Mouse (Mus musculus): ENCODE data around the gene Aprt. TPM values are rescaled to one million over a fixed set of nuclear protein-coding genes. Genes with fewer than 3 reads are reported as not detected.

Gene Aprt
- polyA plus RNA-seq, 1 experiment: 338 TPM

DNA sequence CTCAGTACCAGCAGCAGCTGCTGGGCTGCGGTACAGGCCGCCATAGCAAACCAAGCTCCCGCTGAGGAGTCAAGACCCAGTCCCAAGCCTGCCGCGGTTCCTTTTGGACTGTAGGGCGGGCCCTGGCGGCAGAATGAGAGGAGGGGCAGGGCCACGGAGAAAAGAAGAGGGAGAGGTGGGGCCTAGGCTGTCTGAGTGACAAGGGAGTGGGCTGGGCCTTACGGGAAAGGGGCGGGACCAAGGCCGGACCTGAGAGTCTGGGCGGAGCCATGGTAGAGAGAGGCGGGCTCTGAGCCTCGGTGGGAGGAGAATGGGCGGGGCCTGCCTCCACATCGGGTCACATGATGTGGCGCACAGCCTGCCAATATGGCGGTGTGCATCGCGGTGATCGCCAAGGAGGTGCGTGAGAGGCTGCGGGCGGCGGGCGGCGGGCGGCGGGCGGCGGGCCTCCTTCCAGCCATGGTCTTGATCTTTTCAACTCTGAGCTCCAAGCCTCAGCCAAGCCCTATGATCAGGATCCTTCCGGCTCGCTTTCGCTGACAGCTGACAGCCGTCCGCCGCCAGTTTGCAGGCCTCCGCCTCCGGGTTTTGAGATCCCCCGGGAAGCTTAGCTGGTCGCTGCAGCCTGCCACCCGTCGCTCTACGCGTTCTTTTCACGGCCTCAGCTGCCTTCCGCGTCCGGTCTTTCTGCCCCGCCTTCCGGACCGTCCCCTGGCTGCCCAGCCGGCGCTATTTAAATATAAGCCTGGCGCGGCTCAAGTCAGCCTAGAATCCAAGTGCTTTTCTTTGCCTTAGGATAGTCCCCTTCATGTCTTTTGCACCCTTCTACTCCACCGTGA is 34.8 kb upstream of the Aprt start, which contains the start of the genes Galns and Trappc2l:
Gene Galns, minus strand, starts transcription at position 169 of the 839 bp plus-strand sequence.
Gene Trappc2l, plus strand, starts transcription at position 346 of the 839 bp plus-strand sequence.
- TF ChIP-seq FLI1 (IDR thresholded peaks at IDR 0.05; ENCODE audit: low read length) (no peak), GATA1 (IDR thresholded peaks at IDR 0.05; ENCODE audit: borderline replicate concordance, low read length) (no peak)

GRCm38 (mm10) chr8:122610612-122611277 is 34.0 kb upstream of the Aprt start:
- TF ChIP-seq GATA1 (IDR thresholded peaks at IDR 0.05; ENCODE audit: borderline replicate concordance, low read length) (no peak), FLI1 (IDR thresholded peaks at IDR 0.05; ENCODE audit: low read length) (no peak)
- Histone ChIP-seq H3K36me3 (replicated peaks; ENCODE audit: low read length) (peaks cover 30% of the 10 kb centered on the region), H3K9me3 (no peaks in the 10 kb centered on the region), H3K4me3 (replicated peaks) (peak overlapping the region; percentile 98), H3K27me3 (replicated peaks) (no peaks in the 10 kb centered on the region), H3K4me1 (peaks cover 44% of the 10 kb centered on the region)

More for the DNA sequence above, 34.8 kb upstream of the Aprt start, which contains the start of the genes Galns and Trappc2l:
- Histone ChIP-seq H3K4me1 (peaks cover 45% of the 10 kb centered on the region), H3K9me3 (no peaks in the 10 kb centered on the region), H3K27me3 (replicated peaks) (no peaks in the 10 kb centered on the region), H3K4me3 (replicated peaks) (peak within 1 kb of the TSS; percentile 98), H3K36me3 (replicated peaks; ENCODE audit: low read length) (peaks cover 37% of the 10 kb centered on the region)

GRCm38 (mm10) chr8:122610209-122610608 is 33.5 kb upstream of the Aprt start:
- Histone ChIP-seq H3K36me3 (replicated peaks; ENCODE audit: low read length) (peaks cover 24% of the 10 kb centered on the region), H3K9me3 (no peaks in the 10 kb centered on the region), H3K27me3 (replicated peaks) (no peaks in the 10 kb centered on the region), H3K4me3 (replicated peaks) (peak overlapping the region; percentile 98), H3K4me1 (peaks cover 48% of the 10 kb centered on the region)
- TF ChIP-seq GATA1 (IDR thresholded peaks at IDR 0.05; ENCODE audit: borderline replicate concordance, low read length) (no peak), FLI1 (IDR thresholded peaks at IDR 0.05; ENCODE audit: low read length) (no peak)

GRCm38 (mm10) chr8:122606810-122607209 is 30.1 kb upstream of the Aprt start:
- Histone ChIP-seq H3K27me3 (replicated peaks) (peaks cover 4% of the 10 kb centered on the region), H3K4me3 (replicated peaks) (no peak overlapping the region), H3K4me1 (peaks cover 45% of the 10 kb centered on the region), H3K9me3 (no peaks in the 10 kb centered on the region), H3K36me3 (replicated peaks; ENCODE audit: low read length) (peaks cover 18% of the 10 kb centered on the region)
- TF ChIP-seq GATA1 (IDR thresholded peaks at IDR 0.05; ENCODE audit: borderline replicate concordance, low read length) (no peak), FLI1 (IDR thresholded peaks at IDR 0.05; ENCODE audit: low read length) (no peak)

DNA sequence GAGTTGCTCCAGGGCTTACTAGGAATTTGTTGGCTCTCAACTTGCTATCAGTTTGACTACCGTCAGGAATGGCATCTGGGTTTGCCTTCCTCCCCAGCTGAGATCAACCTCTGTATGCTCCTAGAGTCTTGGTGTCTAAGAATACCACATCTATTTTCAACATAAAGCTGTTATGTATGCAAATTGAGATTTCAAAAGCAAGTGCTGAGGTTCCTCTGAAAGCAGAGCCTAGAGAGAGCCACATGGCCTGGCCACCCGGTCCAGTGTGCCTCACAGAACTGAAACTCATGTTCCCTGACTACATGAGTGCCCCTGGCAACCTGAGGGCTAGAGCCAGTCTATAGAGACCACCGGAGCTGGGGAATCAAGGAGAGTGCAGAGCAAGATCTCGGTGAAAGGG is 28.7 kb upstream of the Aprt start:
- Histone ChIP-seq H3K4me3 (replicated peaks) (no peak overlapping the region), H3K4me1 (peaks cover 37% of the 10 kb centered on the region), H3K27me3 (replicated peaks) (peaks cover 4% of the 10 kb centered on the region), H3K9me3 (no peaks in the 10 kb centered on the region), H3K36me3 (replicated peaks; ENCODE audit: low read length) (peaks cover 32% of the 10 kb centered on the region)
- TF ChIP-seq GATA1 (IDR thresholded peaks at IDR 0.05; ENCODE audit: borderline replicate concordance, low read length): no peak
- TF ChIP-seq FLI1 (IDR thresholded peaks at IDR 0.05; ENCODE audit: low read length): no peak

DNA sequence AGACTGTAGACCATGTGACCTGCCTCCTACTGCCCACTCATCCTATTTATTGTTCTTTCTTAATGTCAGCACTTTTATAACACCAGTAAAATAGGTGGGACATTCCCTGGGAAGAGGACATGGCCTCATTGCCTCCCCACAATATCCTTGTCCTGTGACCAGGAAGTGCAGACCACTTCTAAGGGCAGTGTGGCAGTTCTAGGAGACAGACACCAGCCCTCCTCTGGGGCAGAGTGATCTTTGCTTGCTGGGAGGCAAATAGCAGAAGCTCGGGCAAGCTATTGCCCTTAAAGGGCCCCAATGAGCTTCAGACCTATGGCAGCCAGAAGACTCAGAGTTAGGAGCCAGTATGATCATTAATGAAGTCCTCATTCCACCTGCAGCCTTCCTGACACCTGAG is 27.9 kb upstream of the Aprt start:
- Histone ChIP-seq H3K9me3 (no peaks in the 10 kb centered on the region), H3K4me3 (replicated peaks) (peak overlapping the region; percentile 15), H3K4me1 (peaks cover 32% of the 10 kb centered on the region), H3K27me3 (replicated peaks) (peaks cover 4% of the 10 kb centered on the region), H3K36me3 (replicated peaks; ENCODE audit: low read length) (peaks cover 39% of the 10 kb centered on the region)
- TF ChIP-seq FLI1 (IDR thresholded peaks at IDR 0.05; ENCODE audit: low read length) (no peak), GATA1 (IDR thresholded peaks at IDR 0.05; ENCODE audit: borderline replicate concordance, low read length) (no peak)

- TF ChIP-seq GATA1 (IDR thresholded peaks at IDR 0.05; ENCODE audit: borderline replicate concordance, low read length) (no peak), FLI1 (IDR thresholded peaks at IDR 0.05; ENCODE audit: low read length) (no peak)
- peaks cover 26% of the 10 kb centered on the region for H3K4me1 ChIP-seq
- peaks cover 4% of the 10 kb centered on the region for H3K27me3 ChIP-seq (replicated peaks)
- H3K36me3 ChIP-seq (replicated peaks; ENCODE audit: low read length): peaks cover 75% of the 10 kb centered on the region
- H3K4me3 ChIP-seq (replicated peaks): no peak overlapping the region
- no peaks in the 10 kb centered on the region for H3K9me3 ChIP-seq
Observed at GRCm38 (mm10) chr8:122600666-122601065, 24.0 kb upstream of the Aprt start.

DNA sequence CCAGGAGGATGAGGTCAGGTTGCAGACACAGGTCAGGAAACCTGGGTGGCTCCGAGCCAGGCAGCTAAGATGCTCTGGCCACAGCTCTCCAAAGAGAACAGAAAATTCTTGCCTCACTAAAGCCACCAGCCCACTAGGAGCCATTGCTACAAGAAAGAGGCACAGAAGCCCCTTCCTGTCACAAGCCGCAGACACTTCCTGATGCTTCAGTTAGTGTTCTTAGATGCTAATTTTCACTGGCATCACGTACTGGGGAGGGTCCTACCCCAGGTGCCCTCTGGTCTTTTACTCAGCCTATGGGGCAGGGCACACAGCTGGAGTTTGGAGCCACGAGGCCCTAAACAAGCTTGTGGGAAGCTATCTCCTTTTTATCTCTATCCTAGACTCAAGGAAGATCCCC is 19.3 kb upstream of the Aprt start:
- H3K4me1 ChIP-seq: peaks cover 38% of the 10 kb centered on the region
- no peak overlapping the region for H3K4me3 ChIP-seq (replicated peaks)
- H3K36me3 ChIP-seq (replicated peaks; ENCODE audit: low read length): peaks cover 96% of the 10 kb centered on the region
- no peaks in the 10 kb centered on the region for H3K9me3 ChIP-seq
- peaks cover 4% of the 10 kb centered on the region for H3K27me3 ChIP-seq (replicated peaks)
- TF ChIP-seq FLI1 (IDR thresholded peaks at IDR 0.05; ENCODE audit: low read length): no peak
- no peak for TF ChIP-seq GATA1 (IDR thresholded peaks at IDR 0.05; ENCODE audit: borderline replicate concordance, low read length)

DNA sequence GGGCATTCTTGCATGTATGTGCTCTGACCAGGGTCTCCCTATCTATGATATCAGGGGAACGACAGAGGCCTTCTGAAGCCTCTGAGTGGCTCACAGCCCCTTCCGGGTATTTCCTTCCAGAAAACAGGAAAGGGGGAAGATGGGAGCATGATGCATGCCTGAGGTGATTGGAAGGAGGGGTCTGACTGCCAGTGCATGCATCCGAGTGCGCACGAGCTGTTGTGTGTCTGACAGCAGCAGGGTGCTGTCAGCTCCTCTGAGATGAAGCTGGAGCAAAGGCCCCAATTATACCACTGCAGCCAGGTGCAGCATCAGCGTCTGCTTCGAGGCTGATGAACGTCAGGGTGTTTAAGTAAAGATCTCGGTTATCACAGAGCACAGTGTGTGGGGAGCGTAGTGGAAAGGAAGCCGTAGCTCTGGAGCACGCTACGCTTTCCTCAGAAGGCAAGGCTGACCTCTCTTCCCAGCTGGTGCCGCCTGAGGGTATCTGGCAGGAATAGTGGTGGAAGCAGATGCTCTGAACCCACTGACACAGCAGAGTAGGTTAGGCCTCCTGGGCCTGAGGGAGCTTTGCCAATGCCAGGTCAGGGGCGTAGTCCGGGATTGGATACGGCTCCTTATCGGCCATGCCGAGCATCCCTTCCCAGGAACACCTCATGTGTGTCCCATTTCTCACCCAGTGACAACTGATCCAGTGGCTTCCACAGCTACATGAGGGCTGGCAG is 17.2 kb upstream of the Aprt start:
- peaks cover 92% of the 10 kb centered on the region for H3K36me3 ChIP-seq (replicated peaks; ENCODE audit: low read length)

More for the DNA sequence above, 17.2 kb upstream of the Aprt start:
- peak overlapping the region; percentile 7 for H3K4me3 ChIP-seq (replicated peaks)
- H3K9me3 ChIP-seq: no peaks in the 10 kb centered on the region
- TF ChIP-seq FLI1 (IDR thresholded peaks at IDR 0.05; ENCODE audit: low read length): no peak
- TF ChIP-seq GATA1 (IDR thresholded peaks at IDR 0.05; ENCODE audit: borderline replicate concordance, low read length): no peak
- H3K27me3 ChIP-seq (replicated peaks): peaks cover 8% of the 10 kb centered on the region
- H3K4me1 ChIP-seq: peaks cover 38% of the 10 kb centered on the region

All from megakaryocyte, embryonic 14.5 days (primary cell).